Mouse (Mus musculus) limb, embryonic 13.5 days (tissue): ENCODE measurements around the gene Fbxl7. TPM values are rescaled to one million over a fixed set of nuclear protein-coding genes. Genes with fewer than 3 reads are reported as not detected.
"Not testable (repeated sequence)": the region's sequence is repeated elsewhere in the genome, so short reads cannot be mapped to it uniquely, and the experiment has no call there.

ENCODE experiments used
- ATAC-seq: fragments of 200-750 bp; cut with Nextera tagmentation; 2 replicates; pipeline ENCODE4 v1.8.0; 2017; ENCODE audit warnings: low read depth, moderate number of reproducible peaks, moderate TSS enrichment; ENCODE audit not compliant: low FRiP score
- H3K27ac ChIP-seq: fragments of 300-500 bp; sonication (generic); 2 replicates; pipeline ENCODE4 v1.5.1; 2015; ENCODE audit warnings: inconsistent platforms, mild to moderate bottlenecking, moderate library complexity
- H3K27me3 ChIP-seq: fragments of 300-500 bp; sonication (generic); 2 replicates; pipeline ENCODE4 v1.6.1; 2015; ENCODE audit warnings: mild to moderate bottlenecking, inconsistent platforms
- H3K36me3 ChIP-seq: fragments of 300-500 bp; sonication (generic); 2 replicates; pipeline ENCODE4 v1.6.1; 2015; ENCODE audit warnings: inconsistent platforms, mild to moderate bottlenecking, moderate library complexity
- H3K4me1 ChIP-seq: fragments of 300-500 bp; sonication (generic); 2 replicates; pipeline ENCODE4 v1.6.1; 2015; ENCODE audit warnings: inconsistent platforms
- H3K4me2 ChIP-seq: fragments of 300-500 bp; sonication (generic); replicated peaks from 2 replicates; pipeline ENCODE4 v1.6.1; 2015; ENCODE audit warnings: inconsistent platforms, mild to moderate bottlenecking, moderate library complexity
- H3K4me3 ChIP-seq: fragments of 300-500 bp; sonication (generic); 2 replicates; pipeline ENCODE4 v1.5.1; 2015; ENCODE audit warnings: moderate library complexity, mild to moderate bottlenecking, inconsistent platforms
- H3K9ac ChIP-seq: fragments of 300-500 bp; sonication (generic); 2 replicates; pipeline ENCODE4 v1.6.1; 2015; ENCODE audit warnings: mild to moderate bottlenecking, inconsistent platforms
- H3K9me3 ChIP-seq: fragments of 300-500 bp; sonication (generic); 2 replicates; pipeline ENCODE4 v1.6.1; 2016; ENCODE audit warnings: inconsistent platforms
- WGBS: fragments of 180-500 bp; shearing (Covaris S2); methylation state at CpG from one replicate; pipeline ENCODE4 v1.1.7; 2015; 5-methylcytosine and 5-hydroxymethylcytosine counted together
- polyA plus RNA-seq: library from polyadenylated mRNA; unstranded; fragments of >200 nt; fragmentation: Nextera tagmentation; extraction: Ambion mirVana; gene quantifications from 2 replicates; pipeline ENCODE4 v1.2.1, GENCODE M21; 2015

The Fbxl7 gene
- polyA plus RNA-seq, 1 experiment from 2014 or later: 20.7 TPM

GRCm38 (mm10) chr15:26729341-26729740, 166.0 kb downstream of the Fbxl7 start:
- not testable (repeated sequence) for H3K4me1 ChIP-seq, H3K9me3 ChIP-seq, H3K36me3 ChIP-seq, H3K27me3 ChIP-seq, H3K27ac ChIP-seq, H3K9ac ChIP-seq, H3K4me3 ChIP-seq, H3K4me2 ChIP-seq, ATAC-seq
- 94% methylated on average over 6 of the region's 7 CpGs for WGBS

- ATAC-seq: peak; percentile 70; the same call in 1 of the 2 replicates
- H3K4me1 ChIP-seq: peaks cover 41% of the 10 kb centered on the region
- no peaks in the 10 kb centered on the region for H3K27me3 ChIP-seq
- H3K4me2 ChIP-seq: peak overlapping the region; percentile 21
- 9% methylated on average over 5 of the region's 5 CpGs for WGBS
- H3K27ac ChIP-seq: peak overlapping the region; percentile 58
- H3K9ac ChIP-seq: no peak overlapping the region
- H3K9me3 ChIP-seq: no peaks in the 10 kb centered on the region
- H3K4me3 ChIP-seq: no peak overlapping the region
- H3K36me3 ChIP-seq: no peaks in the 10 kb centered on the region
Measured at GRCm38 (mm10) chr15:26718390-26719036, 176.9 kb downstream of the Fbxl7 start.

- H3K9ac ChIP-seq: no peak overlapping the region
- no peak overlapping the region; the same call in 1 of the 2 replicates for H3K4me2 ChIP-seq
- no peaks in the 10 kb centered on the region for H3K9me3 ChIP-seq
- H3K27me3 ChIP-seq: no peaks in the 10 kb centered on the region
- 29% methylated on average over 7 of the region's 7 CpGs for WGBS
- peak overlapping the region; percentile 58 for H3K27ac ChIP-seq
- H3K4me1 ChIP-seq: peaks cover 41% of the 10 kb centered on the region
- no peaks in the 10 kb centered on the region for H3K36me3 ChIP-seq
- no peak overlapping the region for H3K4me3 ChIP-seq
- ATAC-seq: 0 out of 2 replicates have a peak, but pooled peaks have one; percentile 8
Measured at GRCm38 (mm10) chr15:26717952-26718351, 177.4 kb downstream of the Fbxl7 start.

GRCm38 (mm10) chr15:26716181-26716580, 179.2 kb downstream of the Fbxl7 start:
- H3K4me3 ChIP-seq: no peak overlapping the region
- no peak for ATAC-seq
- H3K27ac ChIP-seq: no peak overlapping the region
- no peaks in the 10 kb centered on the region for H3K27me3 ChIP-seq
- no peak overlapping the region for H3K4me2 ChIP-seq
- 85% methylated on average over 2 of the region's 2 CpGs for WGBS
- no peak overlapping the region for H3K9ac ChIP-seq
- no peaks in the 10 kb centered on the region for H3K36me3 ChIP-seq
- H3K9me3 ChIP-seq: no peaks in the 10 kb centered on the region
- H3K4me1 ChIP-seq: peaks cover 41% of the 10 kb centered on the region

GRCm38 (mm10) chr15:26715635-26716034, 179.7 kb downstream of the Fbxl7 start:
- no peak for ATAC-seq
- H3K4me2 ChIP-seq: no peak overlapping the region
- H3K9me3 ChIP-seq: no peaks in the 10 kb centered on the region
- peaks cover 42% of the 10 kb centered on the region for H3K4me1 ChIP-seq
- no peak overlapping the region for H3K27ac ChIP-seq
- H3K9ac ChIP-seq: no peak overlapping the region
- H3K27me3 ChIP-seq: no peaks in the 10 kb centered on the region
- 51% methylated on average over 5 of the region's 5 CpGs for WGBS
- H3K4me3 ChIP-seq: no peak overlapping the region
- H3K36me3 ChIP-seq: no peaks in the 10 kb centered on the region

- Histone ChIP-seq H3K27ac (no peak overlapping the region), H3K27me3 (no peaks in the 10 kb centered on the region), H3K4me2 (no peak overlapping the region), H3K4me1 (peaks cover 30% of the 10 kb centered on the region), H3K4me3 (no peak overlapping the region), H3K36me3 (no peaks in the 10 kb centered on the region), H3K9me3 (no peaks in the 10 kb centered on the region), H3K9ac (no peak overlapping the region)
- WGBS: 70% methylated on average over 7 of the region's 7 CpGs
- ATAC-seq: no peak
Measured at GRCm38 (mm10) chr15:26712271-26712670, 183.1 kb downstream of the Fbxl7 start.

GRCm38 (mm10) chr15:26704966-26705365, 190.4 kb downstream of the Fbxl7 start:
- Histone ChIP-seq H3K27me3 (no peaks in the 10 kb centered on the region), H3K27ac (no peak overlapping the region), H3K4me3 (no peak overlapping the region), H3K4me1 (peaks cover 11% of the 10 kb centered on the region), H3K9ac (no peak overlapping the region), H3K36me3 (no peaks in the 10 kb centered on the region), H3K9me3 (no peaks in the 10 kb centered on the region), H3K4me2 (no peak overlapping the region)
- whole genome bisulfite sequencing: 51% methylated on average over 2 of the region's 2 CpGs
- ATAC-seq: no peak

GRCm38 (mm10) chr15:26703156-26703840, 192.1 kb downstream of the Fbxl7 start:
- ATAC-seq: no peak
- no peak overlapping the region for H3K4me3 ChIP-seq
- no peaks in the 10 kb centered on the region for H3K9me3 ChIP-seq
- H3K4me1 ChIP-seq: peaks cover 8% of the 10 kb centered on the region
- 75% methylated on average over 6 of the region's 6 CpGs for WGBS
- H3K36me3 ChIP-seq: no peaks in the 10 kb centered on the region
- H3K9ac ChIP-seq: no peak overlapping the region
- no peak overlapping the region for H3K4me2 ChIP-seq
- no peak overlapping the region for H3K27ac ChIP-seq
- no peaks in the 10 kb centered on the region for H3K27me3 ChIP-seq

GRCm38 (mm10) chr15:26701949-26702675, 193.3 kb downstream of the Fbxl7 start:
- Histone ChIP-seq H3K9me3 (no peaks in the 10 kb centered on the region), H3K9ac (no peak overlapping the region), H3K4me1 (no peaks in the 10 kb centered on the region; the same call in 1 of the 2 replicates), H3K27me3 (no peaks in the 10 kb centered on the region), H3K4me3 (no peak overlapping the region), H3K27ac (no peak overlapping the region), H3K36me3 (no peaks in the 10 kb centered on the region), H3K4me2 (no peak overlapping the region)
- WGBS: 66% methylated on average over 5 of the region's 5 CpGs
- ATAC-seq: no peak

- Histone ChIP-seq H3K9me3 (no peaks in the 10 kb centered on the region), H3K4me1 (peaks cover 6% of the 10 kb centered on the region; the same call in 1 of the 2 replicates), H3K4me2 (no peak overlapping the region), H3K36me3 (no peaks in the 10 kb centered on the region), H3K27ac (no peak overlapping the region), H3K27me3 (no peaks in the 10 kb centered on the region), H3K9ac (no peak overlapping the region), H3K4me3 (no peak overlapping the region)
- WGBS: 75% methylated on average over 3 of the region's 3 CpGs
- ATAC-seq: no peak
Measured at GRCm38 (mm10) chr15:26693075-26693474, 202.3 kb downstream of the Fbxl7 start.

- no peak overlapping the region for H3K9ac ChIP-seq
- no peak overlapping the region for H3K4me2 ChIP-seq
- no peaks in the 10 kb centered on the region for H3K36me3 ChIP-seq
- no peak overlapping the region for H3K4me3 ChIP-seq
- WGBS: 59% methylated on average over 10 of the region's 10 CpGs
- no peaks in the 10 kb centered on the region for H3K9me3 ChIP-seq
- no peak for ATAC-seq
- H3K27me3 ChIP-seq: no peaks in the 10 kb centered on the region
- H3K27ac ChIP-seq: no peak overlapping the region
- H3K4me1 ChIP-seq: peaks cover 9% of the 10 kb centered on the region; the same call in 1 of the 2 replicates
Measured at GRCm38 (mm10) chr15:26688472-26689104, 206.8 kb downstream of the Fbxl7 start.

GRCm38 (mm10) chr15:26687729-26688128, 207.7 kb downstream of the Fbxl7 start:
- H3K9me3 ChIP-seq: no peaks in the 10 kb centered on the region
- H3K9ac ChIP-seq: no peak overlapping the region
- H3K4me3 ChIP-seq: no peak overlapping the region
- peaks cover 9% of the 10 kb centered on the region; the same call in 1 of the 2 replicates for H3K4me1 ChIP-seq
- WGBS: 78% methylated on average over 7 of the region's 7 CpGs
- no peak for ATAC-seq
- no peak overlapping the region for H3K27ac ChIP-seq
- H3K4me2 ChIP-seq: no peak overlapping the region
- H3K27me3 ChIP-seq: no peaks in the 10 kb centered on the region
- no peaks in the 10 kb centered on the region for H3K36me3 ChIP-seq
